Mouse (Mus musculus) frontal cortex, postnatal 36 days (tissue): ENCODE results near the gene Abcc4.

ENCODE experiments used
- DNase-seq, 2 experiments: peaks; one replicate each; pipeline ENCODE4 v3.0.0; 2022; ENCODE audit warnings: low spot score in 2 of 2

The Abcc4 gene

GRCm38 (mm10) chr14:118434842-118435241 is 271.2 kb downstream of the Abcc4 start:
- DNase-seq: no peak

DNA sequence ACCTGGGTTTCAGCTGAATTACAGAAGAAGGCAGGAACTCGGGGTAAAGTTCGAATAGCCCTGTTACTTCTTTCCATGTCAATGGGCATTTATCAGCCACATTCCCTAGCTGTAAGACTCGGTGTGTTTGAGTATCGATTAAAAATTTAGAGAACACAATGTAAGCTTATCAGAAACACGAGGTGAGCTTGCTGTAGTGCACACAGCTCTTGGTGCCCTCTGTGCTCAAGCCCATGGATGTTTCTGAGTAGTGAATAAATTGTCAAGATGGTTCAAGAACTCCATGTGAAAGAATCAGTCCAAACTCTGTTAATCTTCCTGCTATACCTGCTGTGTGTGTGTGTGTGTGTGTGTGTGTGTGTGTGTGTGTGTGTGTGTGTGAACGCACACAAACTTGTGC is 272.2 kb downstream of the Abcc4 start:
- DNase-seq: no peak
